Mouse (Mus musculus): ENCODE measurements at regions not wholly inside any gene's neighbourhood (a gene's known extent, or its start where the extent isn't known, plus 50 kb on each side); places are given as distances from the start of the nearest gene placed in this dataset.

GRCm38 (mm10) chr13:37135115-37135514, 85.1 kb upstream of the F13a1 start:
- 63% methylated on average over 1 of the region's 1 CpGs for WGBS
- no peak overlapping the region for H3K27ac ChIP-seq (ENCODE audit: low read length)

GRCm38 (mm10) chr13:37134518-37134917, 84.5 kb upstream of the F13a1 start:
- Histone ChIP-seq H3K4me1 (ENCODE audit: control insufficient read depth, insufficient read depth, low read length) (no peaks in the 10 kb centered on the region), H3K27me3 (ENCODE audit: control insufficient read depth, insufficient read depth, low read length) (no peaks in the 10 kb centered on the region), H3K27ac (ENCODE audit: low read length) (no peak overlapping the region), H3K4me3 (ENCODE audit: low read depth, low read length) (no peak overlapping the region), H3K4me2 (replicated peaks; ENCODE audit: low read depth, low read length) (no peak overlapping the region), H3K9me3 (ENCODE audit: control insufficient read depth, low read depth, low read length) (no peaks in the 10 kb centered on the region), H3K9ac (replicated peaks; ENCODE audit: low read depth, low read length) (no peak overlapping the region), H3K36me3 (ENCODE audit: control insufficient read depth, insufficient read depth, low read length) (no peaks in the 10 kb centered on the region)
- 72% methylated on average over 2 of the region's 2 CpGs for WGBS
- no peak for ATAC-seq (ENCODE audit: insufficient number of reproducible peaks, insufficient read depth, low FRiP score, low read depth)

More at GRCm38 (mm10) chr13:37135115-37135514, 85.1 kb upstream of the F13a1 start:
- Histone ChIP-seq H3K9me3 (ENCODE audit: control insufficient read depth, low read depth, low read length) (no peaks in the 10 kb centered on the region), H3K4me1 (ENCODE audit: control insufficient read depth, insufficient read depth, low read length) (no peaks in the 10 kb centered on the region), H3K4me3 (ENCODE audit: low read depth, low read length) (no peak overlapping the region), H3K9ac (replicated peaks; ENCODE audit: low read depth, low read length) (no peak overlapping the region), H3K4me2 (replicated peaks; ENCODE audit: low read depth, low read length) (no peak overlapping the region), H3K36me3 (ENCODE audit: control insufficient read depth, insufficient read depth, low read length) (no peaks in the 10 kb centered on the region), H3K27me3 (ENCODE audit: control insufficient read depth, insufficient read depth, low read length) (no peaks in the 10 kb centered on the region)
- ATAC-seq (ENCODE audit: insufficient number of reproducible peaks, insufficient read depth, low FRiP score, low read depth) = no peak

- H3K4me2 ChIP-seq (replicated peaks; ENCODE audit: low read depth, low read length) = no peak overlapping the region
- no peaks in the 10 kb centered on the region for H3K27me3 ChIP-seq (ENCODE audit: control insufficient read depth, insufficient read depth, low read length)
- H3K36me3 ChIP-seq (ENCODE audit: control insufficient read depth, insufficient read depth, low read length) = no peaks in the 10 kb centered on the region
- no peak overlapping the region for H3K4me3 ChIP-seq (ENCODE audit: low read depth, low read length)
- H3K27ac ChIP-seq (ENCODE audit: low read length) = no peak overlapping the region
- 73% methylated on average over 10 of the region's 10 CpGs for WGBS
- no peak for ATAC-seq (ENCODE audit: insufficient number of reproducible peaks, insufficient read depth, low FRiP score, low read depth)
- no peaks in the 10 kb centered on the region for H3K9me3 ChIP-seq (ENCODE audit: control insufficient read depth, low read depth, low read length)
- H3K9ac ChIP-seq (replicated peaks; ENCODE audit: low read depth, low read length) = no peak overlapping the region
- H3K4me1 ChIP-seq (ENCODE audit: control insufficient read depth, insufficient read depth, low read length) = no peaks in the 10 kb centered on the region
Measured at GRCm38 (mm10) chr13:37130637-37131036, 80.6 kb upstream of the F13a1 start.

GRCm38 (mm10) chr13:37121602-37122001, 71.6 kb upstream of the F13a1 start:
- 95% methylated on average over 4 of the region's 4 CpGs for WGBS
- no peaks in the 10 kb centered on the region for H3K4me1 ChIP-seq (ENCODE audit: control insufficient read depth, insufficient read depth, low read length)
- H3K4me2 ChIP-seq (replicated peaks; ENCODE audit: low read depth, low read length) = no peak overlapping the region
- no peak overlapping the region for H3K9ac ChIP-seq (replicated peaks; ENCODE audit: low read depth, low read length)
- H3K27ac ChIP-seq (ENCODE audit: low read length) = no peak overlapping the region
- H3K36me3 ChIP-seq (ENCODE audit: control insufficient read depth, insufficient read depth, low read length) = no peaks in the 10 kb centered on the region
- no peak for ATAC-seq (ENCODE audit: insufficient number of reproducible peaks, insufficient read depth, low FRiP score, low read depth)
- H3K4me3 ChIP-seq (ENCODE audit: low read depth, low read length) = no peak overlapping the region
- no peaks in the 10 kb centered on the region for H3K9me3 ChIP-seq (ENCODE audit: control insufficient read depth, low read depth, low read length)
- H3K27me3 ChIP-seq (ENCODE audit: control insufficient read depth, insufficient read depth, low read length) = no peaks in the 10 kb centered on the region

- Histone ChIP-seq H3K9ac (replicated peaks; ENCODE audit: low read depth, low read length) (no peak overlapping the region), H3K4me3 (ENCODE audit: low read depth, low read length) (no peak overlapping the region), H3K36me3 (ENCODE audit: control insufficient read depth, insufficient read depth, low read length) (no peaks in the 10 kb centered on the region), H3K9me3 (ENCODE audit: control insufficient read depth, low read depth, low read length) (no peaks in the 10 kb centered on the region), H3K27me3 (ENCODE audit: control insufficient read depth, insufficient read depth, low read length) (no peaks in the 10 kb centered on the region), H3K27ac (ENCODE audit: low read length) (no peak overlapping the region), H3K4me1 (ENCODE audit: control insufficient read depth, insufficient read depth, low read length) (no peaks in the 10 kb centered on the region), H3K4me2 (replicated peaks; ENCODE audit: low read depth, low read length) (no peak overlapping the region)
- no peak for ATAC-seq (ENCODE audit: insufficient number of reproducible peaks, insufficient read depth, low FRiP score, low read depth)
- WGBS = 79% methylated on average over 2 of the region's 2 CpGs
Measured at GRCm38 (mm10) chr13:37120219-37120618, 70.2 kb upstream of the F13a1 start.

GRCm38 (mm10) chr13:37114324-37114723, 64.3 kb upstream of the F13a1 start:
- no peaks in the 10 kb centered on the region for H3K4me1 ChIP-seq (ENCODE audit: control insufficient read depth, insufficient read depth, low read length)
- ATAC-seq (ENCODE audit: insufficient number of reproducible peaks, insufficient read depth, low FRiP score, low read depth) = no peak

GRCm38 (mm10) chr13:37111747-37112146, 61.7 kb upstream of the F13a1 start:
- Histone ChIP-seq H3K27me3 (ENCODE audit: control insufficient read depth, insufficient read depth, low read length) (no peaks in the 10 kb centered on the region), H3K27ac (ENCODE audit: low read length) (no peak overlapping the region), H3K9ac (replicated peaks; ENCODE audit: low read depth, low read length) (no peak overlapping the region), H3K9me3 (ENCODE audit: control insufficient read depth, low read depth, low read length) (no peaks in the 10 kb centered on the region), H3K36me3 (ENCODE audit: control insufficient read depth, insufficient read depth, low read length) (no peaks in the 10 kb centered on the region), H3K4me1 (ENCODE audit: control insufficient read depth, insufficient read depth, low read length) (no peaks in the 10 kb centered on the region), H3K4me3 (ENCODE audit: low read depth, low read length) (no peak overlapping the region), H3K4me2 (replicated peaks; ENCODE audit: low read depth, low read length) (no peak overlapping the region)
- ATAC-seq (ENCODE audit: insufficient number of reproducible peaks, insufficient read depth, low FRiP score, low read depth) = no peak
- 83% methylated on average over 4 of the region's 4 CpGs for WGBS

More at GRCm38 (mm10) chr13:37114324-37114723, 64.3 kb upstream of the F13a1 start:
- Histone ChIP-seq H3K9ac (replicated peaks; ENCODE audit: low read depth, low read length) (no peak overlapping the region), H3K27ac (ENCODE audit: low read length) (no peak overlapping the region), H3K9me3 (ENCODE audit: control insufficient read depth, low read depth, low read length) (no peaks in the 10 kb centered on the region), H3K4me2 (replicated peaks; ENCODE audit: low read depth, low read length) (no peak overlapping the region), H3K27me3 (ENCODE audit: control insufficient read depth, insufficient read depth, low read length) (no peaks in the 10 kb centered on the region), H3K4me3 (ENCODE audit: low read depth, low read length) (no peak overlapping the region), H3K36me3 (ENCODE audit: control insufficient read depth, insufficient read depth, low read length) (no peaks in the 10 kb centered on the region)
- 80% methylated on average over 5 of the region's 5 CpGs for WGBS

- no peaks in the 10 kb centered on the region for H3K4me1 ChIP-seq (ENCODE audit: control insufficient read depth, insufficient read depth, low read length)
- no peak overlapping the region for H3K27ac ChIP-seq (ENCODE audit: low read length)
- WGBS = 72% methylated on average over 5 of the region's 5 CpGs
- H3K4me2 ChIP-seq (replicated peaks; ENCODE audit: low read depth, low read length) = no peak overlapping the region
- no peaks in the 10 kb centered on the region for H3K9me3 ChIP-seq (ENCODE audit: control insufficient read depth, low read depth, low read length)
- no peak overlapping the region for H3K9ac ChIP-seq (replicated peaks; ENCODE audit: low read depth, low read length)
- H3K27me3 ChIP-seq (ENCODE audit: control insufficient read depth, insufficient read depth, low read length) = no peaks in the 10 kb centered on the region
- ATAC-seq (ENCODE audit: insufficient number of reproducible peaks, insufficient read depth, low FRiP score, low read depth) = no peak
- no peak overlapping the region for H3K4me3 ChIP-seq (ENCODE audit: low read depth, low read length)
- H3K36me3 ChIP-seq (ENCODE audit: control insufficient read depth, insufficient read depth, low read length) = no peaks in the 10 kb centered on the region
Measured at GRCm38 (mm10) chr13:37107721-37108120, 57.7 kb upstream of the F13a1 start.

- Histone ChIP-seq H3K36me3 (ENCODE audit: control insufficient read depth, insufficient read depth, low read length) (no peaks in the 10 kb centered on the region), H3K27ac (ENCODE audit: low read length) (no peak overlapping the region), H3K4me3 (ENCODE audit: low read depth, low read length) (no peak overlapping the region), H3K4me1 (ENCODE audit: control insufficient read depth, insufficient read depth, low read length) (no peaks in the 10 kb centered on the region), H3K27me3 (ENCODE audit: control insufficient read depth, insufficient read depth, low read length) (no peaks in the 10 kb centered on the region), H3K9ac (replicated peaks; ENCODE audit: low read depth, low read length) (no peak overlapping the region), H3K4me2 (replicated peaks; ENCODE audit: low read depth, low read length) (no peak overlapping the region), H3K9me3 (ENCODE audit: control insufficient read depth, low read depth, low read length) (no peaks in the 10 kb centered on the region)
- ATAC-seq (ENCODE audit: insufficient number of reproducible peaks, insufficient read depth, low FRiP score, low read depth) = no peak
- 85% methylated on average over 5 of the region's 5 CpGs for WGBS
Measured at GRCm38 (mm10) chr13:37106009-37106408, 56.0 kb upstream of the F13a1 start.
